Mouse (Mus musculus) liver, embryonic 14.5 days (tissue): ENCODE measurements around the gene Chid1.

Experiments
- CTCF ChIP-seq: IDR thresholded peaks from 2 replicates; pipeline ENCODE4 v1.5.1; 2016; ENCODE audit warnings: antibody characterized with exemption, low read depth, control low read depth
- EP300 ChIP-seq: IDR thresholded peaks from 2 replicates; pipeline ENCODE4 v1.6.1; 2016; ENCODE audit warnings: antibody characterized with exemption, low read depth

GRCm38 (mm10) chr7:141471236-141471635, 68.4 kb downstream of the Chid1 start:
- TF ChIP-seq CTCF, result no peak
- no peak for TF ChIP-seq EP300
